Mouse (Mus musculus) embryo, embryonic 9.5 days (tissue): Measurements from ENCODE around the gene Snx30.

Source experiments
- DNase-seq: peaks from one replicate; pipeline ENCODE4 v3.0.0-alpha.2; 2017; ENCODE audit errors: extremely low spot score

Gene Snx30

DNA sequence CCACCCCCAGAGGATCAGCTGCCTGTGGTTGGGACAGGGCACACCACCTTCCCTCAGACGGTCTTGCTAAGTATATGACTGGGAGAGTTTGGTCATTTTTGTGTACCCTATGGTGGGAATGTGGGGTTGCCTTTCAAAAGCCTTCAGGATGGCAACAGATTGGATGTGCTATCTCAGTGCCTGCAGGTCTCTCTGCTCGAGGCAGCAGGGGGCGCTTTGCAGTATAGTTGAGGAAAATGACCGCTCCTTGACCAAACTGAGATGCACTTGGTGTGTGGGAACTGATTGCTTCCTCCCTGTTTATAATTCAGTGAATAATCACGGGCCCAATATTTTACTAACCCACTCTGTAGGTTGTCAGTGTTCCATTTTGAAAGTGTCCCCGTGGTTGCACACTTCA, 96.9 kb downstream of the Snx30 start:
- no peak for DNase-seq

DNA sequence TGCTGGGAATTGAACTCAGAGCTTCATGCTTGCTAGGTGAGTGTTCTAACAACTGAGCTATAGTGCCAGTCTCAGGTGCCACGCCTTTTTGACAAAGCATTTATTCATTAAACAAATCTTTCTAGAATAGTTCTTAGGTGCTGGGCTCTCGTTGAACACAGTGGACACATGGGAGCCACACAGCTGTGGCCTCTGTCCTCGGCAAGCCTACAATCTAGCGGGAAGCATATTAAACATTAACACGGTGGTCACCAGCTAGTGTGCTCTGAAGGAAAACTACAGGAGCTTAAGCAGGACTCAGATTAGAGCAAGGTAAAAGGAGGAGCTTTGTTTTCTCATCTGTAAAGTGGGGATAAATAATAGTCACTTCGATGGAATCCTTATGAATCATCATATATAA, 101.5 kb downstream of the Snx30 start:
- DNase-seq = no peak

DNA sequence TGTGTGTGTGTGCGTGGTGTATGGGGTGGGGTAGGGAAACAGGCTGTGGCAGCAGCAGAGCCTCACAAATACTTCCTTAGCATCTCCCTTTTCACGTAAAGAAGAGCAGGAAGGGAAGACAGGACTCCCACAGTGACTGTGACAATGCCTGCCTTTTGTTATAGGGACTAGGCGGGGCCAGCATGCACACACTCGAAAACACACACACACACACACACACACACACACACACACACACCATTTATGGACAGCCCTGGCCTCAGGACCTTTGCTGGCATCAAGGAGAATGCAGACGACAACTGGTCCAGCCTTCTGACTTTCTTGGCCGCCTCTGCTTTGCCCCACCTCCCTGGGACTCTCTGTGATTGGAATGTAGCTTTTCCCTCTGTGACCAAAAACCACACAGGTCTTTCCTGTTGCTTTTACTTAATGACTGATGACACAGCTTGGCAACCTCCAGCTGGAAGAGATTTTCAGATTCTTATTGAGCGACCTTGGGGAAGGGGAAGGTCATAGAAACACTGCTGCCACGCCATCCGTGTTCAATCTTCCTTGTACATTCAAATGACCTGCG, 102.1 kb downstream of the Snx30 start:
- no peak for DNase-seq

DNA sequence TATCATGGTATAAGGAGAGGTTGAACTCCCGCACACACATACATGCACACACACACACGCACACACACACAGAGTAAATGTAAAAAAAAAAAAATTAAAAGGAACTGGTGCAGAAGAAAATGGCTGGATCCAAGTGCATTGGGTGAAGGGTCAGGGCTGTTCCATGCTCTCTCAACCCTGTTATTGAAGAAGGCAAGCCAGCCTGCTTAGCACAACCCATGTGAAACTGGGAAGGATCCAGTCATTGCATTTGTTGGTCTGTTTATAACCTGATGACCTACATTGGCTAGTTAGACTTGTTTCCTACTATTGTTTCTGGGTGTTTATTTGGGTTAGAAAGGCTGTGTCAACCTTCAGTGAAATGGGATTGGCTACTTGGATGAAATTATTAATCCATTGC, 103.1 kb downstream of the Snx30 start:
- DNase-seq = no peak

DNA sequence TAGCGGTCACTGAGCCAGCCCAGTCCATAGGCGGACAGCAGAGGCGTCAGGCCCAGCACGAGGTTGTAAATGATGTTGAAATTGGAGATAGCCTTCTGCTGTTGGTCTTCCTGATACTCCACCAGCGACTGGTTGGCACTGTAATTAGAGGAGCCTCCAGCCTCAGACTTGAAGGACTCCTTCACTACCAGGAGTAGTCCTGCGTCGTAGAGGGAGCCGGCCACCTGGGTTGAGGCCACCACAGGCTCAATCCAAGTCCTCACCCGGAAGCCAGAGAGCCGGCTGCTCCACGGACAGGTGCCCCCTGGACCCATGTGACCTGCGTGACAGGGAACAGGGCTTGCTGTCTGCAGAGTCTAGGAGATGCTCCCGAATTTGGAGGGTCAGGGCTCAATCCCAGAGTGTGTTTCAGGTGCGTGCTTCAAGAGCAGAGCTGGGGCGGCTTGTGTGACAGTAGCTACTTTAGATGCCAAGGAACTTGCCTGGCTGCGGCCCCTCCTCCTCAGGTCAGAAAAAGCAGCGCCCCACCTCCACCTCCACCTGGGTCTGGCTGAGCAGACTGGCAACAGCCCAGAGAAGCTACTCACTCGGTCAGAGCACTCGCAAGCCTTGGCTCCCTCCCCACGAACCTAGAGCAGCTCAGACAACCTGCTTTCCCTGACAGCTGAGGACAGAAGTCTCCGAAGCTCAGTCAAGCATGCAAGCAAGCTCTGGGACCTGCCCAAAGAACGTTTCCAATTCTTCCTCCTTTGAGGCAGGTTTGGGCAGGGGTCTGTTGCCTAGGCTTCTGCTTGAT, 109.2 kb downstream of the Snx30 start, which contains the start of gene Slc46a2:
TSS of gene Slc46a2 (minus strand) at position 449 of the 796 bp plus-strand sequence.
- DNase-seq = no peak

DNA sequence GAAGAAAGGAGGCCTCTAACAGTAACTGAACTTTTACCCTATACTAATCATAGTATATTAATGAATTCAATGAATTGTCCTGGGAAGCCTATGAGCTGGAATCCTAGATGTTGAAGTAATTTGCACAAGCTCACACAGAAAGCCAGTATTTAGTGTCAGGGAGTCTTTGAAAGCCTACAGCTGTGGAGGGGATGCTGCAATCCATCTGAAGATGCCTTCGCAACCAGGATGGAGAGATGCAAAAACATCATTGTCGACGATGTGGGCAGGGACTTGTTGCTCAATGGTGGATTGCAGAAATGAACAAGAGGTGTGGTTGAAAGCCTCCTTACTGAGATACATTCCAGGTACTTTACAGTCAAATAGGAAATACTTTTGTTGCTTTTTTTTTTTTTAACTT, 112.3 kb downstream of the Snx30 start:
- DNase-seq = no peak

DNA sequence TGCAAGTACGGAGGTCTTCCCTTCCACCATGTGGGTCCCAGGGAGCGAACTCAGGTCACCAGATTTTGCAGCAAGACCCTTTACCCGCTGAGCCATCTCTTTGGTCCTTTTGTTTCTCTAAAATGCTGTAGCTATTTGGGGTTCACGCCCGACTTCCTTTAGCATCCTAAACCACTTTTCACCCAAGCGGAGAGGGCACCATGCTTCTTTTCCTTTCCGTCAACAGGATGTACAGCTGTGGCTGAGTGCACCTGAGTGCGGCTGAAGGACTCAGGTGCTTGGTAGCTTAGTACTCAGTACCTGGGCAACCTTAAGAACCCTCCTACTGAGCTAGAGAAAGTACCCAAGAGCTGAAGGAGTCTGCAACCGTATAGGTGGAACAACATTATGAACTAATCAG, 119.4 kb downstream of the Snx30 start:
- no peak for DNase-seq

DNA sequence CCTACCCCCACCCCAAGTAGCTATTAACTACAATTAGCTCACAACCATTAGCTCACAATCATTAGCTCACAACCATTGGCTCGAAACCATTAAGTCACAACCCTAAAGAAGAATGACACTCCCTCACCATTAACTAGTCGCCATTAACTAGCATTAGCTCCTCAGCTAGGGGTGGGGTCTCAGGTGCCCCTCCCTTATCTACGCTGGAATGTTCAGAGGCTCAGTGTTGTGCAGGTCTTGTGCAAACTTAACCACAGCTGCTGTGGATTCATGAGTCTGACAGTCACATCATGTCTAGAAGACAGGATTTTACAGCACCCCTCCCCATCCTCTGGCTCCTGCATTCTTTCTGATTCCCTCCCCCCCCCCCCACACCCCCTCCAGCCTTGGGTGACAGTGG, 122.0 kb downstream of the Snx30 start:
- no peak for DNase-seq

DNA sequence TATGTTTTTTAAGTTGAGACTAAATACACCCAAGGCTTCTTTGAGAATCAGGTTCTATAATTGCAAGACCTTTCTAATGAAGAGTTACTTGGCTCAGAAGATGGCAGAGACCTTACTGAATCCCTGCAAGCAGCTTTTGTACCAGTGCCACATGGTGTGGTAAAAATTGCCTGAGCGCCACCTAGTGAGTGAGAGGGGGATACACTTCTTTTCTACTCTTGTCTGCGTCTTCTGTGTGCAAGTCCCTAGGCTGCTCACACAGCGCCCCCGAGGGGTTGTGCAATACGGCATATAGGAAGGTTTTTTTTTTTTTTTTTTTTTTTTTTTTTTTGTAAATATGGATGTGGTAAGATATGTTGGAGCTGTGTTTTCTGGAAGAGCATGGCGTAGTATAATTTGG, 122.7 kb downstream of the Snx30 start:
- DNase-seq = peak; percentile 66

DNA sequence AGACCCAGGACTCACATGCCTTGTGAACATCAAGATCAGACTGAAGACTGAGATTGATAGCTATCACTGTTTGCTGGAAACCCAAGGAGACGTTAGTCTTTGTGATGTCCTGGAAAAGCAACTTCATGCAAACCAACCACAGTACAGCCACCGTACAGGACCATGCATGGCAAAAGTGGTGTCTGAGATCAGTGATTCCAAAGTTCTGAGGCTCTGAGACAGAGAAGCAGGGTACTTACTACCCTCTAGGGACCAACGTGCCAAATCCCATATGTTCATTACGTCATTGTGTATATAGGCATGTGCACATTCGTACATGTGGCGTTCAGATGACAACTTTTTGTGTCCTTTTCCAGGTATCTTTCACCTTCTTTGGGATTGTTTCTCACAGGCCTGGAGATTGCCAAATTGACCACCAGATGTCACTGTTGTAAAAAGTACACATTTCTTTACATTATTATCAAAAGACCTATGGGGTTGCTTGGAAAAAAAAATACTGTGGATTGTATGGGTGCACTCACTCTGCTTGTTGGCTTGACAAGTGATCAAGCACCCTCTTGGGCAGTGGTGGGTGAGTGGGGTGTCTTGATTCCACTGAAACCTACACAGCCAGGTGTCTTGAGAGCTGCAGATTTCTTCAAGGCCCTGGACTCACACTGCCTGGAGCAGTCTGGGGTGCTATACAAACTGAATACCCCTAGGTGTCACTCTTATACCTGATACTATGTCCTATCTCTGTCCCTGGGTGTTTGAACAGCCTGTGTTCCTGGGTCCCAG, 127.1 kb downstream of the Snx30 start:
- peak; percentile 37 for DNase-seq

DNA sequence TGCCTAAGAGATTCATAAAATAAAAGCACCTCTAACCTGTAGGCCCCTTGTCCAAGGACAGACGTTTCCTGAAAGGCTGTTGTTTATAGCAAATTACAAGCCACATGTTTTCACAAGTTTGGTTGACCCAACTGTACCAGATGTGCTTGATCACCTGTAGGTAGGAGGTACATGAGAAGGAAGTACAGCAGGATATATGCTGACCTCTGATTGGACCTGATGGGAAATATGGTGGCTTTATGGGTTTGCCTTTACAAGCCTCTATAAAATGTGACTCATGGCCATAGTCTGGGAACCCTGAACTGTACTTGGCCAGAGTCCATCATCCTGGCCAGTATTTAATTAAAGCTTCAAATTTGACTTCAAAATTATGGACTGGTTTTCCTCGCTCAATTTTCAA, 131.9 kb downstream of the Snx30 start:
- no peak for DNase-seq
